Mouse (Mus musculus): ENCODE measurements at regions not wholly inside any gene's neighbourhood (a gene's known extent, or its start where the extent isn't known, plus 50 kb on each side); places are given as distances from the start of the nearest gene placed in this dataset.

- no peak for TF ChIP-seq CTCF (IDR thresholded peaks at IDR 0.05; ENCODE audit: insufficient read depth, low read depth, low read length)
- no peak for TF ChIP-seq POLR2A (IDR thresholded peaks at IDR 0.05; ENCODE audit: insufficient read depth, low read depth, low read length)
Measured at GRCm38 (mm10) chr12:27496826-27497557, 154.6 kb upstream of the Sox11 start.

Data from olfactory bulb, adult 2 months (tissue).